Mouse (Mus musculus) urinary bladder, postnatal 0 days (tissue): ENCODE measurements around the gene Lhx2. TPM values are rescaled to one million over a fixed set of nuclear protein-coding genes. Genes with fewer than 3 reads are reported as not detected.

ENCODE experiments used
- polyA plus RNA-seq: library from polyadenylated mRNA; unstranded; fragments of >200 nt; fragmentation: Nextera tagmentation; extraction: Ambion mirVana; gene quantifications from 2 replicates; pipeline ENCODE4 v1.2.1, GENCODE M21; 2015

The Lhx2 gene
- 0.04 TPM in 1 of 2 replicates, not detected in the other for polyA plus RNA-seq

DNA sequence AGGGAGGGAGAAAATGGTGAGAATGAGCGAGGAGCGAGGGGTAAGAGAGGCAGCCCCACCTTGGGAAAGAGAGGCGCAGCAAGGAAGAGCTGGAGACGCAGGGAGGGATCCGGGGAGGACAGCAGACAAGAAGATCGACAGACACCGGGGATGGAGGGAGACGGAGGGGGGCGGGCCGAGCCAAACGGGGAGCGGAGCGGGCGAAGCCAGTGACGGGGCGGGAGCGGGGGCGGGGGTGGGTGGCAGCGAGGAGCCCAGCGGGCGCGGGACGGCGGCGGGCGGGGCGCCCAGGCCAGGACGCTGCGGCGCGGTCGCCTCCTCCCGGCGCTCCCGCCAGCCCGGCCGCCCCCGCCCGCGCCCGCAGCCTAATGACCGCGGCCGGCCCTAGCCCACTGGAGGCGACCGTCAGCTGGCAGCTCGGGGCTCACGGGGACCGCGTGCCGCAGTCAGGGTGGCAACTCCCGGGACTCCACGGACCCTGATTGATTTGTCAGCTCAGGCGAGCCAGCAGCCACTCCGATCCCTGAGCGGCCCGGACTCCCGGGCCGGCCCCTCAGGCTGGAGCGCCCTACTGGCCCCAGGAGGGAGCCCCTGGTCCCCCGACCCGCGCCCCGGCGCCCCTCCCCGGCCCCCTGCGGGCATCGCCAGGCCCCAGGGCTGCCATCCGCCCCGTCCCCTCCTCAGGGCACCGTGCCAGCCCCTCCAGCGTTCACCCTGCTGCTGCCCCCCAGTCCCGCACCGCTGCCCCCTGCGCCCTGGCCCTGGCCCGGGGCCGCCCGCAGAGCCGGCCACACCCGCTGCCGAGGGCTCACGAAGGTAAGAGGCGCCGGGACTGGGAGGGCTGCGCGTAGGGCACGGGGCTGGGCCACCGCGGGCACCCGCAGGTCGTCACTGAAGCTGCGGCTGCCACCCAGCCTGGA is at the start of gene Lhx2:
Lhx2 (plus strand) TSS at position 292 of the 920 bp plus-strand sequence.

Other genes with a start within 250 kb of the Lhx2 start
- 5.3 and 5.7 TPM in 2 replicates for gene Dennd1a, start 51.9 kb upstream of the Lhx2 start, polyA plus RNA-seq
- 40.7 and 50.0 TPM in 2 replicates for gene Nek6, start 172.4 kb downstream of the Lhx2 start, polyA plus RNA-seq